Mouse (Mus musculus) liver, adult 2 months (tissue): ENCODE results near the gene Ccnd1. TPM values are rescaled to one million over a fixed set of nuclear protein-coding genes. Genes with fewer than 3 reads are reported as not detected.

Source experiments
- DNase-seq: peaks from one replicate; pipeline ENCODE4 v3.0.0-alpha.2; 2011; ENCODE audit warnings: low read depth, low spot score; ENCODE audit errors: extremely low read depth
- H3K27ac ChIP-seq: fragments of 200-500 bp; replicated peaks from 2 replicates; pipeline ENCODE4 v1.5.1; 2012; ENCODE audit warnings: low read depth, mild to moderate bottlenecking, control low read depth, inconsistent platforms, low read length; ENCODE audit not compliant: insufficient read depth
- H3K27me3 ChIP-seq: fragments of 200-500 bp; 2 replicates; pipeline ENCODE4 v1.6.1; 2012; ENCODE audit warnings: mild to moderate bottlenecking, moderate library complexity, low read length, inconsistent platforms; ENCODE audit not compliant: control insufficient read depth, insufficient read depth
- H3K36me3 ChIP-seq: fragments of 200-500 bp; 2 replicates; pipeline ENCODE4 v1.6.1; 2012; ENCODE audit warnings: low read length, inconsistent platforms; ENCODE audit not compliant: control insufficient read depth, insufficient read depth
- H3K4me1 ChIP-seq: fragments of 200-500 bp; 2 replicates; pipeline ENCODE4 v1.6.1; 2011; ENCODE audit warnings: low read length; ENCODE audit not compliant: control insufficient read depth, insufficient read depth
- H3K4me3 ChIP-seq: fragments of 200-500 bp; 2 replicates; pipeline ENCODE4 v1.5.1; 2011; ENCODE audit warnings: low read depth, mild to moderate bottlenecking, control low read depth, low read length, moderate library complexity; ENCODE audit not compliant: insufficient read depth
- H3K79me2 ChIP-seq: fragments of 200-500 bp; 2 replicates; pipeline ENCODE4 v1.6.1; 2012; ENCODE audit warnings: inconsistent platforms, mild to moderate bottlenecking, low read length, moderate library complexity; ENCODE audit not compliant: control insufficient read depth, insufficient read depth
- H3K9ac ChIP-seq: fragments of 200-500 bp; 2 replicates; pipeline ENCODE4 v1.6.1; 2012; ENCODE audit warnings: low read depth, mild to moderate bottlenecking, control low read depth, inconsistent platforms, low read length
- CTCF ChIP-seq: fragments of 200-500 bp; IDR thresholded peaks from 2 replicates; pipeline ENCODE4 v1.5.1; 2011; ENCODE audit warnings: low read depth, low read length, control low read depth
- POLR2A ChIP-seq: fragments of 200-500 bp; IDR thresholded peaks from 2 replicates; pipeline ENCODE4 v1.6.1; 2011; ENCODE audit warnings: low read length, control low read depth; ENCODE audit not compliant: insufficient read depth; ENCODE audit errors: extremely low read depth
- WGBS: fragments of 180-500 bp; shearing (Covaris S2); methylation state at CpG from one replicate; pipeline ENCODE4 v1.1.7; 2018; 5-methylcytosine and 5-hydroxymethylcytosine counted together
- polyA plus RNA-seq: library from polyadenylated mRNA; depleted of rRNA; stranded (reverse); fragments of >200 nt; gene quantifications from 2 replicates; pipeline ENCODE4 v1.2.3, GENCODE M21; 2012
- total RNA-seq: library from RNA; depleted of rRNA; stranded (reverse); fragments of >200 nt; gene quantifications from 2 replicates; pipeline ENCODE4 v1.2.3, GENCODE M21; 2014

The Ccnd1 gene
- total and polyA plus RNA-seq, 2 experiments: 42.5 to 55.0 TPM

DNA sequence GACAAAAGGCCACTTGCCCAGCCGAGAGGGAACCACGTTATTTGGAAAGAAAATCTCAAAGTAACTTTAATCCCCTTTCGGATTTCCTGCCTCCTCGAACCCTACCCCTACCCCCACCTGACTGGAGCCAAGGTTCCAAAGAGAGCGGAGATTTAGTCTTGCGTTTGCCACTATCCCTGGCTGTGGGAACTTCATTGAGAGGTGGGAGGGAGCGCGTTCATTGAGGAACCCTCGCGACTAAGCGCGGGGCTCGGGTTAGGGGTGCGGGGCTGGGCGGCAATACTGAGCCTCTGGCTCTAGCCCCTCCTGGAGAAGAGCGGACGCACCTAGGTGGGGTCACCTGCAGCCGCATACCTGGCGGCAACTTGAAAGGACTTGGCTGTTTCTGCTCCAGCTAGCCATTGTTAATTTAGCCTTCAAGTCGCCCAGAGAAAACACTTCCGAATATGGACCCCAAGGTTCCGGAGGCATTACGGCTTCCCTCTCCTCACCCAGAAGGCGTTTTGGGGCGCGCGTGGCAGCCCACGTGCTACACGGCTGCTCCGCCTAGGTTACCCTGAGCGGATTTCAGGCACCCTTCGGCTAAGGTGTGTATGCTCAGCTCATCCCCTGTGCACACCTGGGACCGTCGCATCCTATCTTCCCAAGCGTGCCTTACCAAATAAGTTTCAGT is 2.5 kb upstream of the Ccnd1 start:
- TF ChIP-seq POLR2A (no peak), CTCF (no peak)
- DNase-seq: no peak
- no peaks in the 10 kb centered on the region for H3K27me3 ChIP-seq
- H3K79me2 ChIP-seq: no peaks in the 10 kb centered on the region
- peak overlapping the region; percentile 32 for H3K27ac ChIP-seq
- 2% methylated on average over 35 of the region's 35 CpGs for WGBS
- peak overlapping the region; percentile 41; the same call in 1 of the 2 replicates for H3K4me3 ChIP-seq
- H3K4me1 ChIP-seq: peaks cover 17% of the 10 kb centered on the region
- no peaks in the 10 kb centered on the region for H3K36me3 ChIP-seq
- peak overlapping the region; percentile 4; the same call in 1 of the 2 replicates for H3K9ac ChIP-seq

DNA sequence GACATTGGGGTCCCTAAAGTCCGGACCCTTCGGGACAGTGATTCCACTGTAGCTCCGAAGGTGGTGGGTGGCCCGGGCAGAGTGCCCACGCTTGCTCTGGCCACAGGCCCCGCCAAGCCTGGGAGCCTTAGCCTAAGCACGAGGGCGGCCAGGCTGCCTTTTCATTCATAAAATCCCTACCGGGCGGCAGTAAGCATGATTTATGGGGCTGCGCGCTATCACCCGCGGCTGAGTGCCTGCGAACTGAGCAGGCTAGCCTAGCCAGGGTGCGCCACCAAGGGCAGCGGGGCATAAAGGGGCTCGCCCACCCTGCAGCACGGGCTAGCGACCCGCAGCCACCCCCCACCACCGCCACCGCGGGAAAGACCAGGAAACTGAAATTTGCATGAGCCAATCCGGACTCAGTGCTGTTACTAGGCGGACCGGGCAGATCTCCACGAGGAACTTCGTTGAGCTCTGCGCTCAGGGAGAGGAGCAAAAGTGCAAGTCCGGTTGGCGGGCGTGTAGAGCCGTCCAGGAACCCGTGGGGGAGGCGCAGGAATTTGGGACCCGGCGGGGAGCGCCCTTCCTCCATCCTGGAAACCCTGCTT is 1.6 kb upstream of the Ccnd1 start:
- H3K27ac ChIP-seq: peak overlapping the region; percentile 37
- WGBS: under 1% methylated on average over 39 of the region's 39 CpGs
- H3K4me1 ChIP-seq: peaks cover 17% of the 10 kb centered on the region
- H3K27me3 ChIP-seq: no peaks in the 10 kb centered on the region
- DNase-seq: peak; percentile 78
- H3K4me3 ChIP-seq: peak overlapping the region; percentile 79
- peak overlapping the region; percentile 79 for H3K9ac ChIP-seq
- H3K36me3 ChIP-seq: no peaks in the 10 kb centered on the region
- TF ChIP-seq POLR2A (no peak), CTCF (no peak)
- no peaks in the 10 kb centered on the region for H3K79me2 ChIP-seq

DNA sequence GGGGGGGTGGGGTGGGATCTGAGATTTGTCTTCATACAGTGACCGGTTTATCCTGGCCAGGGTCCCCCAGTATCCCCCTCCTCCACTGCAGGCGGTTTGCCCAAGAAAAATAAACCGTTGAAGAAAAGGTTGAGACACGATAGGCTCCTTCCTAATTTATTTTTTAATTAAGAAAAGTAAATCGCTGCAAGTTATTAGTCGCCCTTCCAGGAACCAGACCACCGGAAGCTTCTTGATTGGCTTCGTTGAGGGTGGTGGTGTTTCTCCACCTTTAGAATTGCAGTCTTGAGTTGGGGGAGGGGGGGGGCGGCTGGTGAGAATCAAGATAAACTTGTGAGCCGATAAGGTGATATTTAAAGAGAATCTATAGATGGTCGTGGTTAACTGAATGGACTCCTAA is 860 bp upstream of the Ccnd1 start:
- 9% methylated on average over 11 of the region's 11 CpGs for WGBS
- no peak overlapping the region for H3K4me3 ChIP-seq
- H3K27me3 ChIP-seq: no peaks in the 10 kb centered on the region
- H3K27ac ChIP-seq: no peak overlapping the region
- H3K9ac ChIP-seq: no peak overlapping the region
- DNase-seq: no peak
- H3K79me2 ChIP-seq: no peaks in the 10 kb centered on the region
- no peaks in the 10 kb centered on the region for H3K36me3 ChIP-seq
- peaks cover 17% of the 10 kb centered on the region for H3K4me1 ChIP-seq
- TF ChIP-seq POLR2A (no peak), CTCF (no peak)

DNA sequence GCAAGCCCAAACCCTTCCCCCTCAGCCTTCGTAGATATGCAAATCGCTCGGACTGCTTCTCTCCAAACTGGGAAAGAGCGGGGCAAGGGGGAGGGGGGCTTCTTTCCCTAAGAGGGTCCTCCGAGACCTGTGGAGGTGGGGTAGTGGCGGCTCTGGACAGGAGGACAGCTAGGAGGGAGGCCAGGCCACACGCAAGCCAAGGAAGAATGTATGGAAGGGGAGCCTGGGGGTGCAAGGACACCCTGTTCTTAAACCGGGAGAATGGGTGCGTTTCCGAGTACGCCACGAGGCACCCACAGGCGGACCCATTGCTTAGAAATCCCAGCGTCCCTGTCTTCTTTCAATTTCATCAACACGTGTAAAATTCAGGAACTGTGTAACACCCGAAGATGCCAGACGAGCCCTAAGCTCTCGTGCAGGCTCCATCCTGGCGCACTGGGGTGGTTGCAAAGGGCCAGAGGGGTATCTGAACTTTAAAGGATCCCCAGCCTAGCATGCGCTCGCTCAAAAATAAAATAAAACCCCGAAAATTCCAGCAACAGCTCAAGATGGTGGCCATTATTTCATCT is 362 bp upstream of the Ccnd1 start:
- 1% methylated on average over 22 of the region's 22 CpGs for WGBS
- TF ChIP-seq CTCF: no peak
- TF ChIP-seq POLR2A: no peak
- Histone ChIP-seq H3K4me3 (peak overlapping the region; percentile 82), H3K36me3 (no peaks in the 10 kb centered on the region), H3K27ac (peak overlapping the region; percentile 47), H3K27me3 (no peaks in the 10 kb centered on the region), H3K4me1 (peaks cover 17% of the 10 kb centered on the region), H3K79me2 (no peaks in the 10 kb centered on the region), H3K9ac (peak overlapping the region; percentile 62)
- no peak for DNase-seq

DNA sequence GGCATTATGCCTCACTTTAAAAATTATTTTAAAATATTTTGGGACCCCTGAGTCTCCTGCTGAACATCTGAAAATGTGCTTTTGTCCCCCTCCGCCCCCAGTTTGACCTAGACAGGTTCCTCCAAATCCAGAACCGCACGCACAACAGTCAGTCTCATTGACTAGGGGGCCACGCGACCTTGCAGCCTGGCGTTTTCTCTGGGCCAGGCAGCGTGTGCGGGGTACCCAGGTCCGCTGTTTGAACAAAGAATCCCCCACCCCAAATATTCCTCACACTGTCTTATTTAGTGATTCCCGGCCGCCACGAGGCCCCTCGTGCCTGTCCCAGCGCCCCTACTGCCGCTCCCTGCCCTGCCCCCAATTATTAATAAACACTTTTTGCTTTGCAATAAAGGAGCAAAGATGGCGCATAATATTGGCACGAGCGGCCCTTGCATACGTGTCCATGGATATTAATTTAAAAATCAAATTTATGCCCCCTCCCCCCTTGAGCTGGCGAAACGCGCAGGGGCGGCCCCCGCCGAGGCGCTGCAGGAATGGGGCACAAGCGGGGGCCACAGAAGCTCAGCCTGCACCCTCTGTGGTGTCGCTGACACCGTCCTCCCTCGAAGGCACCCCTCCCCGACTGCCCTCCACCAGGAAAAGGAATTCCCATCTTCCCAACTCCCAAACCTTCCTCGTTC is 923 bp downstream of the Ccnd1 start:
- Histone ChIP-seq H3K36me3 (no peaks in the 10 kb centered on the region), H3K27ac (0 out of 2 replicates have a peak overlapping the region, but pooled peaks have one; percentile 5), H3K9ac (peak overlapping the region; percentile 84), H3K4me3 (peak overlapping the region; percentile 82), H3K27me3 (no peaks in the 10 kb centered on the region), H3K79me2 (no peaks in the 10 kb centered on the region), H3K4me1 (peaks cover 19% of the 10 kb centered on the region)
- DNase-seq: no peak
- TF ChIP-seq CTCF (no peak), POLR2A (no peak)
- WGBS: under 1% methylated on average over 32 of the region's 32 CpGs
